Mouse (Mus musculus) small intestine, adult 2 months (tissue): Measurements from ENCODE around the gene Hipk4.
A peak's percentile ranks its signal among the peaks of the same experiment; 100 is the strongest.

Experiments
- CTCF ChIP-seq: fragments of 200-500 bp; IDR thresholded peaks from 2 replicates; pipeline ENCODE4 v1.5.1; 2012; ENCODE audit warnings: low read depth, mild to moderate bottlenecking, control low read depth, inconsistent platforms, low read length, moderate library complexity, mixed read lengths; ENCODE audit not compliant: insufficient replicate concordance, insufficient read length; ENCODE audit errors: extremely low read depth
- POLR2A ChIP-seq: fragments of 200-500 bp; IDR thresholded peaks from 2 replicates; pipeline ENCODE4 v1.6.1; 2012; ENCODE audit warnings: low read depth, mild to moderate bottlenecking, control low read depth, inconsistent platforms, low read length, moderate library complexity

DNA sequence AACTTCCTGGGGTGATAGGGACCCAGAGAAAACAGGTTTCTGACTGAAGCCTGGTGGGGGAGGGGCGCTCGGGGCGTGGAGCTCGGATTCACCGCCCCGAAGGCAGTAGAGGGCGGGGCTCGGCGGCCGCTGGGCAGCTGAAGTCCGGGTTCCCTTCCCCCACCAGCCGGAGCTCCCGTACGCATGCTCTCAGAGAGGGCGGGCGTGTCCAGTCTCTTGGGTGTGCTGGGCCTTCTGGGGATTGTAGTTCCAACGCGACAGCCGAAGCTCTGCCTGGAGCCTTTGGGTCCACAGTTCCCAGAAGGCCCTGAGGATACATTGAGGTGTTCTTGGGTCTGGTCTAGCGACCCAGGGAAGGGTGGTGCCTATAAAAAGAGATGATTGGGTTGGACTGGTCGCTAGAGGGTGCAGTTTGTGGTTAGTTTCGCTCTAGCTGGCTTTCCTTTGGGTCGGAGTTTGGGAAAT is 48.5 kb upstream of the Hipk4 start:
- peak; percentile 59; the same call in 1 of the 2 replicates for TF ChIP-seq CTCF
- TF ChIP-seq POLR2A, result 0 out of 2 replicates have a peak, but pooled peaks have one; percentile 40
